Mouse (Mus musculus) liver, embryonic 14.5 days (tissue): Measurements from ENCODE around the gene Timp3.

Experiments
- CTCF ChIP-seq: IDR thresholded peaks from 2 replicates; pipeline ENCODE4 v1.5.1; 2016; ENCODE audit warnings: antibody characterized with exemption, low read depth, control low read depth
- EP300 ChIP-seq: IDR thresholded peaks from 2 replicates; pipeline ENCODE4 v1.6.1; 2016; ENCODE audit warnings: antibody characterized with exemption, low read depth

DNA sequence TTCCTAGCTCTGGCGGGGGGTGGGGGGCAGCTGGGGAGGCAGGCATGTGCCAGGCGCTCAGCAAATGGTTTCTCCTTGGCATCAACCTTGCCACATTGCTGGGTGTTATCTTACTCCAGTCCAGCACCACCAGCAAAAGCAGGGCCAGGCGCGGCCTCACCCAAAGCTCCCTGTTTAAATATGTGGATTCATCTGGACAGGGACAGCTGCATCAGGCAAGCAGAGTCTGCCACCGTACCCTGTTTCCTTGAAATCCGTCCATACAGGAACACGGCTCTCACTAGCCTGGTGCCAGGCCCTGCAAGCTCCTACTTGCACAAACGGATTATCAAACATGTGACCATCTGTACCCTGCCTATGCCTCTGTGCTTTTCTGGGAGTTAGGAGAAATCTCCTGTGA, 21.0 kb downstream of the Timp3 start:
- no peak for TF ChIP-seq CTCF
- no peak for TF ChIP-seq EP300
